Mouse (Mus musculus) urinary bladder, postnatal 25 days (tissue): ENCODE data around the gene 1810043G02Rik.
"Not testable (repeated sequence)": the region's sequence is repeated elsewhere in the genome, so short reads cannot be mapped to it uniquely, and the experiment has no call there.

ENCODE experiments used
- DNase-seq: peaks from one replicate; pipeline ENCODE4 v3.0.0; 2022; ENCODE audit warnings: low spot score

1810043G02Rik gene

GRCm38 (mm10) chr10:78005791-78006438 is 27.6 kb downstream of the 1810043G02Rik start:
- DNase-seq = no peak

GRCm38 (mm10) chr10:78007203-78007602 is 28.9 kb downstream of the 1810043G02Rik start:
- DNase-seq = no peak

GRCm38 (mm10) chr10:78008169-78008568 is 29.8 kb downstream of the 1810043G02Rik start:
- DNase-seq = no peak

DNA sequence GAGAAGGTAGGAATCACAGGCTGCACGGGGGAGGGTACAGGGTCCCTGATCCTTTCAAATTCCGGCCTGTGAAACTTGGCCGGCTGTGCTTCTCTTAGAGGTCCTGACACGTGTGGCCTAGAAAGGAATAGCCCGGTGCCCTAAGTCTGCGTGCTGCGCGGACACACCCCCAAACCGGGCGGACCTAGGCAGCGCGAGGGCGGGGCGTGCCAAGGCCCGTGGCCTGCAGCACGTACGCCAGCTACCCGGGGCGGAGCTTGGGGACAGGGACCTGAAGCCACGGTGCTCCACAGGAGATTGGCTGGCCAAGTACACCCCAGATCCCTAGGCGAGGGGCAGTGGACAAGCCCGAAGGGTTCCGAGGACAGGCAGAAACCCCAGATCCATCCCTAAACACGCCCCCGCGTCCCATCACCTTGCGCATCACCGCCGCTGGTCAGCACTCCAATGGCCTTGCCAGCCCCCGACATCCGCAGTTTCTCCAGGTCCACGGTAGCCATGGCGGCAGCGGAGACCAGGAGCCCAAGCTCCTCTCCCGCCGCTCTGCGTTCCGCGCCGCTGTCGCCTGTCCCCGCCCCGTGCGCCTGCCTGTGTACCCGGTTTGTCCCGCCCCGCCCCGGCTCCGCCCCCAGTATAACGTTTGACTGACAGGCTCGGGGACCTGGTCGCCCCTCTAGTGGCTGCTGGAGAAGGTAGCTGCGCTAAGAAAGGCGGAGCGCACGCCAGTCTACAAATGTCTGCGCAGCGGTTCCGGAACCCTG is 31.0 kb downstream of the 1810043G02Rik start:
- peak; percentile 89 for DNase-seq

GRCm38 (mm10) chr10:78009945-78010293 is 31.6 kb downstream of the 1810043G02Rik start, which contains the start of gene Pfkl:
Gene Pfkl, minus strand, starts transcription at chr10:78010083.
- DNase-seq = no peak

- DNase-seq = no peak
Measured at GRCm38 (mm10) chr10:78010335-78010734, 32.0 kb downstream of the 1810043G02Rik start.

GRCm38 (mm10) chr10:78011116-78011515 is 32.8 kb downstream of the 1810043G02Rik start:
- not testable (repeated sequence) for DNase-seq

DNA sequence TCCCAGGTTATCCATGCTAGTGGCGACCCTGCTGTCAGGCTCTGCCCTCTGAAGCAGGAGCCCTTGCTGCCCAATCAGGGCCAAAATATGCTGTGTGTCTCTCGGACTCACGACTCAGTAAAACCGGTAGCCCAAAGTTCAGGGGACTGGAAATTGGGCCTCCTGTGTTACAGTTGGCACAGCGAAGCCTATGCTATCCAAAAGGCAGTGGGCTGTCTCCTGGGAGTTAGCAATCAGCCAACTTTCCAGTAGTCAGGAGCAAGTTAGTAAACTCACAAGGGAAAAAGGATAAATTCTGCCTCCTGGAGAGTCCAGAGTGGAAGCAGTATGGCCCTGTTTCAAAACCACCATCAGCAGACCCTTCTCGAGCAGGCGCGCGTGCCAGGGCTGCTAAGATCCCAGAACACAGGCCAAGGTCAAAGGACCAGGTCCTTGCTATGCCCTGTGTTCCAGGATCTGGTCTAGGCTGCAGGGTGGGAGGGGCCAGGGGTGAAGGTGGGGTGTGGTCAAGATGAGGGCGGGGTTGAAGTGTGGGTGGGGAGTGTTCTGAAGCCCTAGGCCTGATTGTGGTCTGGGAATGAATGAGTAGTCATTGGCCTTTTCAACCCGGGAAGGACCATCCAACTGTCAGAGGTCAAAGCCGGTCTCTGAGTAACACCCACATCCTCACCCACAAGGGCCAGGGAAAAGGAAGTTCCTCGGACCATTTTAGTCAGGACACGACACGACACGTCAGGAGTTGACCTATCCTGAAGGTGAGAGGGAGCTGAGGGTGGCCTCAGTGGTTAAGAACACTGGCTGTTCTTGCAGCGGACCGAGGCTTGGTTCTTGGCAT is 34.6 kb downstream of the 1810043G02Rik start:
- no peak for DNase-seq

DNA sequence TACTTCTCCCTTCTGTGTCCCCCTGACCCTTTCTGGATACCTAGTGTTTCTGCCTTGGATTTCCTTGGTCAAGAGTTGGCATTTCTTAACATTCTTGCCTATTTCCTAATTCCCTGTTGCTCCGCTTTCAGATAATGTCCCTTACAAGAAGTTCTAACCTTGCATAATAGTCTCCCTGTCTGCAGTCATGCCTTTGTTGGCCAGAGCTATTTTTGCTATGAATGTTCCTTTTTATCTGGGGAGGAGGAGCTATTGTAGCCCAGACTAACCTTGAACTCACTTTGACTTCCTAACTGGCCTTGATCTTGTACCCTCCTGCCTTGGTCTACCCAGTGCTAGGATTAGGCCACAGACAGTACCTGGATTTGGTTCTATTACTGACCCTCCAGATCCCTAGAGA is 37.2 kb downstream of the 1810043G02Rik start:
- DNase-seq = no peak

GRCm38 (mm10) chr10:78016366-78016765 is 38.0 kb downstream of the 1810043G02Rik start:
- DNase-seq = no peak

GRCm38 (mm10) chr10:78018797-78019203 is 40.5 kb downstream of the 1810043G02Rik start:
- peak; percentile 75 for DNase-seq

- no peak for DNase-seq
Measured at GRCm38 (mm10) chr10:78019291-78019690, 41.0 kb downstream of the 1810043G02Rik start.

GRCm38 (mm10) chr10:78019984-78020383 is 41.7 kb downstream of the 1810043G02Rik start:
- DNase-seq = not testable (repeated sequence)

GRCm38 (mm10) chr10:78025453-78025852 is 47.1 kb downstream of the 1810043G02Rik start:
- DNase-seq = not testable (repeated sequence)

GRCm38 (mm10) chr10:78028129-78028528 is 49.8 kb downstream of the 1810043G02Rik start:
- peak; percentile 75 for DNase-seq

- DNase-seq = no peak
Measured at GRCm38 (mm10) chr10:78029080-78029479, 50.8 kb downstream of the 1810043G02Rik start.

DNA sequence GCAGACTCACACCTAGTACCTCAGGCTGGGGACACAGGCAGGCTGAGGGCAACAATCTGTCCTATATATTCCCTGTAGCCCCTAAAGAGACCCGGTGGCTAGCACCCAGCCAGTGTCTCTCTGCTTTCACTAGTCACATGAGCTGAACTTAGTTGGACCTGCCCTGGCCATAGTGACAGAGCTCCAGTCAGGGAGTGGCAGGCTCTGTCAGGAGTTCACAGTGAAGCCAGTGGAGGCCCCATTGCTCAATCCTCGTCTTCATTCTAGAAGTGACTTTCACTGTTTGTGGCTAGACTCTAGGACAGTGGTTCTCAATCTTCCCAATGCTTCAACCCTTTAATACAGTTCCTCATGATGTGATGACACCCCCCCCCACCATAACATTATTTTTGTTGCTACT is 53.7 kb downstream of the 1810043G02Rik start:
- no peak for DNase-seq
